Mouse (Mus musculus) bone marrow, adult 2 months (tissue): ENCODE data around the gene Ankrd60. TPM values are rescaled to one million over a fixed set of nuclear protein-coding genes. Genes with fewer than 3 reads are reported as not detected.

Experiments used
- H3K27ac ChIP-seq: fragments of 200-500 bp; 2 replicates; pipeline ENCODE4 v1.5.1; 2012; ENCODE audit warnings: low read depth, mild to moderate bottlenecking, control low read depth, inconsistent platforms, low read length; ENCODE audit not compliant: control insufficient read depth, poor library complexity, insufficient read depth
- H3K4me1 ChIP-seq: fragments of 200-500 bp; 2 replicates; pipeline ENCODE4 v1.6.1; 2011; ENCODE audit warnings: low read length; ENCODE audit not compliant: control insufficient read depth, insufficient read depth
- H3K4me3 ChIP-seq: fragments of 200-500 bp; replicated peaks from 2 replicates; pipeline ENCODE3; 2011; ENCODE audit warnings: mild to moderate bottlenecking, low read depth, low read length, control low read depth; ENCODE audit not compliant: control insufficient read depth
- CTCF ChIP-seq: fragments of 200-500 bp; IDR thresholded peaks from 2 replicates; pipeline ENCODE4 v1.5.1; 2011; ENCODE audit warnings: low read length, control low read depth; ENCODE audit not compliant: control insufficient read depth, insufficient read depth
- POLR2A ChIP-seq: fragments of 200-500 bp; IDR thresholded peaks from 2 replicates; pipeline ENCODE4 v1.6.1; 2011; ENCODE audit warnings: low read depth, mild to moderate bottlenecking, control low read depth, low read length, borderline replicate concordance; ENCODE audit not compliant: control insufficient read depth
- WGBS: fragments of 180-500 bp; shearing (Covaris S2); methylation state at CpG from one replicate; pipeline ENCODE4 v1.1.7; 2018; 5-methylcytosine and 5-hydroxymethylcytosine counted together
- polyA plus RNA-seq: library from polyadenylated mRNA; stranded (reverse); fragments of >200 nt; gene quantifications from 2 replicates; pipeline ENCODE4 v1.2.4, GENCODE M21; 2011; ENCODE audit warnings: low replicate concordance; ENCODE audit not compliant: missing spikeins, insufficient read depth, insufficient read length

Gene Ankrd60
- polyA plus RNA-seq, 1 experiment, result not detected

DNA sequence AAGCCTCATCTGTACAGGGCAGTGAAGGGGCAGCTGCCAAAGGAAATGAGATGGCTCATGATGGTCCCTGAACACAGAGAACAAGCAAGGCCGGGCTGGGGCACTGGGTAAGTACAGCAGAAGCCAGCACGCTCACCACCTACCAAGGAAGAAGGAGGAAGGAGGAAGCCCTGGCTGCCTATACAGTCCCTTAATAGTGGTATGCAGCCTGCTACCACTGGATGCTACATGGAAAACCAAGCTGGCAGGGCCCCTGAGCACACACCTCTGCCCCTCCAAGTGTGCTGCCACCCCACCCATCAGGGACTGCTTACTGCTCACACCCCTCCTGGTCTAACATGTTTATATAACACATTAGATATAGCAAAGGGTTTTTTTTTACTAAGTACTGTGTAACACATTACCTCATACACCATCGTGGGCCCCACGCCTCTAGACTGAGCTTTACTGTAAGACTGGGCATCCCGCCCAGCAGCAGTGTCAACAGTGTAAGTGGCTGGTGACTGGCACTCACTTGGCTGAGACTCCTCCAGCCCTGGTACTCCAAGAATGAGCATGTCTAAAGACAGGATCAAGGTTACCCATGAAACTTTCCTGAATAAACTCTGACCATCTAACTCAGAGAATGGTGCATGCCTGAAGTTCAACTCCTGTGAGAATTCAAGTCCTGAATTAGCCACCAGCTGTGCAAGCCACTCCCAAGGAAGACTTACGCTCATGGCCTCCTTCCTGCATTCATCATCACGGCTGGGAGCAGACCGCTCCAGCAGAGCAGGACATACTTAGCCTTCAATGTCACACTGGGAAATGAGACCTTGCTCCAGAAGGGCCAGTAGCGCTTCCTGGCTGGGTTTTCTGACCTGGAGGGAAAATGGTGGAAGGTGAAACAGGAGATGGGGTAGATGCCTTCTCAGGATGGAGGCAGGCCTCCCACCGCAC lies 30.1 kb upstream of the Ankrd60 start:
- Histone ChIP-seq H3K4me1 (no peaks in the 10 kb centered on the region), H3K4me3 (no peak overlapping the region), H3K27ac (no peak overlapping the region)
- TF ChIP-seq CTCF (no peak), POLR2A (no peak)
- WGBS, result 84% methylated on average over 10 of the region's 10 CpGs

DNA sequence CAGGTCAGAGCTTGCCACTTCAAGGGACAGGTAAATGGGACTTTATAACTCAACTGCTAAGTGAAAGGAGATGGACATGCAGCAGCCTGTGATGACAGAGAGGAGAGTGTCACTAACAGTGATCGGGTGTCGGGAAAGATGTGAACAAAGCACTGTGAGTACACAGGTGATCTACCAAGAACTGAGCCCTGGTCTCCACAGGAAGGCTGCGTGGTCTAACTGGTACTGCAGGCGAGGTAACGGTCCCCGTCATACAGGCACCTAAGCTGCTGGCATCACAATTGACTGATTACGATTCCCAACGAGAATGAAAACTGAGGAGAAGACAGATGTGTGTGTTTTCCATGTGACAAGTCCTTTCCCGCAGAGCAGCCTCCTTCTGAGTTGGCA lies 28.2 kb upstream of the Ankrd60 start:
- no peak for TF ChIP-seq POLR2A
- H3K4me3 ChIP-seq, result no peak overlapping the region
- 88% methylated on average over 9 of the region's 9 CpGs for WGBS

DNA sequence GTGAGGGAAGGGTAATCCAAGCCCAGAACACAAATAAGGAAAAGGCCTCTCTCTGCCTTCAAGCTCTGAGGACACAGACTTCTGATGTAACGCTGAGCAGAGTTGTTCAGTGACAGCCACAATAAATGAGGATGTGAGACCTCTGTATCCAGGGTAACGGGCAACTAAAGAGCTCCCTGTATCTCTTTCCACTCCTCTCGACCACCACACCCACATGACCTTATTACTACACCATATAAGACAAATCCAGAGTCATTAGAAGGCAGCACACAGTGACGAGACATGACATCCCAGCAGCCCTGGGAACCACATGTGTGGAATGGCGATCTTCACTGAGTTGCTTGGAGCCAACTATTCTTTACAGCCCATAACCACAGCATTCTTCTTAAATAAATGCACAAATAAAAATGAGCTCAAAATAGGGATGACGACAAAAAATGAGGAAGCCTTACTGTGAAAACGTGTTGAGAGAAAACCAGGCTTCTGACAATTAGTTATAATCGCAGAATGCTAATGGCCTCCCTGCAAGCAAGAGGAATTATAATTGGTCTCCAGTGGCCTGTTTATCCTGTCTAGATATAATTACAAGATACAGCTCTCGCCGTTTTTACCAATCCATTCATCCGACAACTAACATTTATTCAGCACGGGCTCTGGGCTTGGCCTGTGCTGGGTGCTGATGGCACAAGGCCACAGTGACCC lies 27.7 kb upstream of the Ankrd60 start:
- no peak overlapping the region for H3K27ac ChIP-seq
- no peak for TF ChIP-seq POLR2A
- TF ChIP-seq CTCF, result no peak
- 78% methylated on average over 12 of the region's 12 CpGs for WGBS
- no peak overlapping the region for H3K4me3 ChIP-seq
- no peaks in the 10 kb centered on the region for H3K4me1 ChIP-seq

More for the DNA sequence above, 28.2 kb upstream of the Ankrd60 start:
- Histone ChIP-seq H3K4me1 (no peaks in the 10 kb centered on the region), H3K27ac (no peak overlapping the region)

DNA sequence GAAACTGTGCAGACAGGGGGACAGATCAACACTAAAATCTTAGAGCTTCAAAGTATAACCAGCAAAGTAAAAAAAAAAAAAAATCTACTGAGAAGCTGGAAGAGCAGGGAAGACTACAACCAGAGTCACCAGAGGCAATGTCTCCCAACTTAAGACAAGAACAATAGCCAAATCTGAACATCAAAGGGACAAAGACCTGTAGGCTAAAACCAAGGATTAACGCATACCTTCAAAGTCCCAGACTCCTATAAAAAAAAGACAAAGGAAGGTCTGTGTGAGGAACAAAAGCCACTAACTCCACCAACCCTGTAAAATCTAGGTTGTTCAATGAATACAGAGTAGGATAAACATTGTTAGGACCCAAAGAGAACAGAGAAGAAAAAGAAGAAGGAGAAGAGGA lies 23.7 kb upstream of the Ankrd60 start:
- WGBS, result 100% methylated on average over 1 of the region's 1 CpGs
- no peaks in the 10 kb centered on the region for H3K4me1 ChIP-seq
- no peak overlapping the region for H3K27ac ChIP-seq
- no peak for TF ChIP-seq CTCF
- no peak for TF ChIP-seq POLR2A
- H3K4me3 ChIP-seq, result no peak overlapping the region

DNA sequence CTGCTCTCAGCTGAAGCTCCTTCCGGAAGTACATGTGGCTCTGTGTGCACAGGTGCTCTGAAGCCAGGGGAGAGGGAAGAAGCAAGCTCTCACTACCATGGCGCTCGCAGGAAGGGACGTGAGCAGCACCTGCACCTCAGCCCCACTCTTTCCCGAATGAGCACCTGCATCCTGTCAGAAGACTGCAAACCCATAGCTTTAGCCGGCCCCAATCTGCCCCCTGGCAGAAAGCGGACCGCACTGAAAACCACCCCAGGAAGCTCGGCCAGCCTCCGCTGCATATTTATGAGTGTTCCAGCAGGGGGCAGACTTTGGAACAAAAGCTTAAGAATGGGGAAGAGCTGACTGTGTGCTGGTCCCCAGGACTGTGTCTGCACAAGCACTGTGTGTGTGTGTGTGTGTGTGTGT lies 17.2 kb upstream of the Ankrd60 start:
- H3K4me3 ChIP-seq, result no peak overlapping the region
- no peak overlapping the region for H3K27ac ChIP-seq
- TF ChIP-seq POLR2A (no peak), CTCF (peak; percentile 25; the same call in 1 of the 2 replicates)
- H3K4me1 ChIP-seq, result no peaks in the 10 kb centered on the region
- 82% methylated on average over 10 of the region's 10 CpGs for WGBS

DNA sequence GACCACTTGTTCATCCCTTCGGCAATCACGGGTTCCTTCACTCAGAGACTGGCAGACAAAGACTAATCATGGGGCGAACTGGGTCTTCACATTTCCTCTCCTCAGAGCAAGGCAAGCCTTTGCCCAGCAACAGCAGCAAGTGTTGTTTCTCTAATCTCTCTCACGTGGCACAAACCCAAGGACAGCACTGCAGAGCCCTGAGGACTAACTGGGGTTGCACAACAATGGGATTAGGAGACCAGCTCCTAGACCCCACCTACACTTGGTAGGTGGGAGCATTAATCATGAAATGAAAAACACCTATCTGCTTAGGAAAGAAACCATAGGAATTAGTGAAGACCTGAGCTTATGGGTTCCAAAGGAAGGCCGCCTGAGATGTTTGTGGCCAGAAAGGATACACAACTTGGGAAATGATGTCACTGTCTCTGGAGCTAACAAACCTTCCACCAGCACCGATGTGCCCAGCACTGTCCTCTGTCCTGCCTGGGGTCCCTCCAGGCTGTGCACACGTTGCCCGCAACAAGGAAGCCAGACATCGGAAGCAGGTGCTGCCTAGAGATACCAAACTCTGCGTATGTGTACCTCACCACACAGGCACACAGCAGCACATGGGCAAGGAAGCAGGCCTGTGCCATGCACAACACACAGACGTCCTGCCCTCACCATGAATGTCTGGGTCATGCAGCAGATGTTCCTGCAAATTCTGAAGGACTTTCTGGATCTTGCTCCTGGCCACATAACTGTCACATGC lies 16.3 kb upstream of the Ankrd60 start:
- Histone ChIP-seq H3K4me1 (no peaks in the 10 kb centered on the region), H3K4me3 (no peak overlapping the region), H3K27ac (no peak overlapping the region)
- WGBS, result 86% methylated on average over 11 of the region's 11 CpGs
- no peak for TF ChIP-seq CTCF
- no peak for TF ChIP-seq POLR2A

DNA sequence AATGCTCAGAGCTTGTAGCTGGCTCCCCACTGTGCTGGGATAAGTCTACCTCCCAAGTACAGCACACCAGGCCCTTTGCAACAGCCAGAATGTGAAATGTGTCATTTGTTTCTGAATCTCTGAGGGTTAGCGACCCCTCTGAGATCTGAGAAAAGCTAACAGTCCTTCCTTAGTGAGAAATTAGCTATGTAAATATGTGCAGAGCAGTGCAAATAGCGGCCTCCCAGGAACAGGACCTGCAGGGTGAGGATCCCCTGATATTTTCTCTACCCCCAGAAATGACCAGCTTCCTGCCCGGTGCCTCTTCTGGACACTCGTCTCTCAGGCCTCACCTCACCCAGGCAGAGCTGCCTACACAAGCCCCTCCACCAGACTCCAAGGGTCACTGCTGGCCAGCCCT lies 15.7 kb upstream of the Ankrd60 start:
- no peak overlapping the region for H3K4me3 ChIP-seq
- H3K4me1 ChIP-seq, result no peaks in the 10 kb centered on the region
- TF ChIP-seq CTCF, result no peak
- TF ChIP-seq POLR2A, result no peak
- H3K27ac ChIP-seq, result no peak overlapping the region
- 84% methylated on average over 4 of the region's 4 CpGs for WGBS

DNA sequence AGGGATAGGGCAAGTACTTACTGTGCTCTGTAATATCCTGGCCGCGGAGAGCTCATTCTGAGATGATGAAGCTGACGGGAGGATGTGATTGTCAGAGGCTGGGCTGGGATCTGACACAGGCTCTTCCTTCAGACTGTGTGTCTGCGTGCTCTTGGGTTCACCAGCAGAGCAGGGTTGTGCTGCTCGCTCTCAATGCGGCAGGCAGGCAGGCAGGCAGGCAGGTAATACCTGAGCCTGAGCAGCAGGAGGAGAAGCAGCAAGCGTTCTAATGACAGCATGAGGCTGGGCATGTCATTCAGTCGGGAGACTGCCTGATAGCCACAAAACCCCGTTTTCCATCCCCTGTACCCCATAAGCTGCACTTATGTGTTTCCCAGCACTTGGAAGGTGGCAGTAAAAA lies 14.6 kb upstream of the Ankrd60 start:
- no peak for TF ChIP-seq CTCF
- TF ChIP-seq POLR2A, result no peak
- Histone ChIP-seq H3K27ac (no peak overlapping the region), H3K4me3 (no peak overlapping the region), H3K4me1 (no peaks in the 10 kb centered on the region)
- WGBS, result 89% methylated on average over 9 of the region's 9 CpGs
